Mouse (Mus musculus): ENCODE results near the gene Rab3d. TPM values are rescaled to one million over a fixed set of nuclear protein-coding genes. Genes with fewer than 3 reads are reported as not detected.

The Rab3d gene
- total RNA-seq (2014; rRNA removed; ENCODE audit: low replicate concordance) (8.9 and 11.2 TPM in 2 replicates), polyA plus RNA-seq (2015; fragmentation: Nextera tagmentation; extraction: Ambion mirVana) (7.7 and 7.9 TPM in 2 replicates)

- TF ChIP-seq CTCF (IDR thresholded peaks at IDR 0.05; ENCODE audit: low read depth) (no peak), EP300 (IDR thresholded peaks at IDR 0.05; ENCODE audit: low read depth) (no peak)
- Histone ChIP-seq H3K27me3 (ENCODE audit: control insufficient read depth, insufficient read depth, low read length) (no peaks in the 10 kb centered on the region), H3K4me2 (ENCODE audit: low read depth, low read length) (peak within 1 kb of the TSS; percentile 94), H3K27ac (ENCODE audit: low read depth) (peak within 1 kb of the TSS; percentile 19; the same call in 1 of the 2 replicates), H3K9me3 (replicated peaks; ENCODE audit: control insufficient read depth, low read length) (no peaks in the 10 kb centered on the region), H3K4me3 (ENCODE audit: low read depth, low read length) (peak within 1 kb of the TSS; percentile 63), H3K4me1 (ENCODE audit: control insufficient read depth, insufficient read depth) (no peaks in the 10 kb centered on the region), H3K9ac (replicated peaks; ENCODE audit: low read depth, low read length) (peak within 1 kb of the TSS; percentile 35), H3K36me3 (replicated peaks; ENCODE audit: control insufficient read depth, insufficient read depth, low read length) (no peaks in the 10 kb centered on the region)
- ATAC-seq (ENCODE audit: insufficient read depth, low read depth) (peak; percentile 93), DNase-seq (ENCODE audit: low spot score) (peak; percentile 96)
- WGBS = under 1% methylated on average over 35 of the region's 36 CpGs
Measured at GRCm38 (mm10) chr9:21918035-21918592, at the start of gene Rab3d. Gene Rab3d, minus strand, starts transcription at chr9:21918192.

GRCm38 (mm10) chr9:21963417-21963816 is 45.4 kb upstream of the Rab3d start, which contains the start of gene Epor:
Gene Epor, minus strand, starts transcription at chr9:21963506.
- Histone ChIP-seq H3K4me1 (ENCODE audit: control insufficient read depth, insufficient read depth) (peaks cover 25% of the 10 kb centered on the region), H3K9me3 (replicated peaks; ENCODE audit: control insufficient read depth, low read length) (no peaks in the 10 kb centered on the region), H3K27ac (ENCODE audit: low read depth) (no peak within 1 kb of the TSS), H3K4me2 (ENCODE audit: low read depth, low read length) (peak within 1 kb of the TSS; percentile 89), H3K36me3 (replicated peaks; ENCODE audit: control insufficient read depth, insufficient read depth, low read length) (no peaks in the 10 kb centered on the region), H3K4me3 (ENCODE audit: low read depth, low read length) (peak within 1 kb of the TSS; percentile 45), H3K9ac (replicated peaks; ENCODE audit: low read depth, low read length) (no peak within 1 kb of the TSS), H3K27me3 (ENCODE audit: control insufficient read depth, insufficient read depth, low read length) (peaks cover 25% of the 10 kb centered on the region)
- DNase-seq (ENCODE audit: low spot score) = peak; percentile 46
- peak; percentile 43; the same call in 1 of the 2 replicates for ATAC-seq (ENCODE audit: insufficient read depth, low read depth)
- WGBS = 7% methylated on average over 8 of the region's 8 CpGs
- TF ChIP-seq CTCF (IDR thresholded peaks at IDR 0.05; ENCODE audit: low read depth) (no peak), EP300 (IDR thresholded peaks at IDR 0.05; ENCODE audit: low read depth) (no peak)

- TF ChIP-seq EP300 (IDR thresholded peaks at IDR 0.05; ENCODE audit: low read depth) (no peak), CTCF (IDR thresholded peaks at IDR 0.05; ENCODE audit: low read depth) (no peak)
- DNase-seq (ENCODE audit: low spot score) (peak; percentile 17), ATAC-seq (ENCODE audit: insufficient read depth, low read depth) (peak; percentile 62)
- no peaks in the 10 kb centered on the region for H3K9me3 ChIP-seq (replicated peaks; ENCODE audit: control insufficient read depth, low read length)
- H3K4me1 ChIP-seq (ENCODE audit: control insufficient read depth, insufficient read depth) = peaks cover 25% of the 10 kb centered on the region
- no peak overlapping the region for H3K27ac ChIP-seq (ENCODE audit: low read depth)
- H3K27me3 ChIP-seq (ENCODE audit: control insufficient read depth, insufficient read depth, low read length) = peaks cover 25% of the 10 kb centered on the region
- H3K4me2 ChIP-seq (ENCODE audit: low read depth, low read length) = peak overlapping the region; percentile 89
- WGBS = 3% methylated on average over 34 of the region's 34 CpGs
- H3K36me3 ChIP-seq (replicated peaks; ENCODE audit: control insufficient read depth, insufficient read depth, low read length) = no peaks in the 10 kb centered on the region
- H3K4me3 ChIP-seq (ENCODE audit: low read depth, low read length) = peak overlapping the region; percentile 45
- H3K9ac ChIP-seq (replicated peaks; ENCODE audit: low read depth, low read length) = 0 out of 2 replicates have a peak overlapping the region, but pooled peaks have one; percentile 13
Measured at GRCm38 (mm10) chr9:21962416-21963059, 44.5 kb upstream of the Rab3d start.

- DNase-seq (ENCODE audit: low spot score) = no peak
Measured at GRCm38 (mm10) chr9:21962010-21962409, 44.0 kb upstream of the Rab3d start.

GRCm38 (mm10) chr9:21961366-21961980 is 43.5 kb upstream of the Rab3d start:
- Histone ChIP-seq H3K27ac (ENCODE audit: low read depth) (no peak overlapping the region), H3K9me3 (replicated peaks; ENCODE audit: control insufficient read depth, low read length) (no peaks in the 10 kb centered on the region), H3K4me1 (ENCODE audit: control insufficient read depth, insufficient read depth) (peaks cover 27% of the 10 kb centered on the region), H3K27me3 (ENCODE audit: control insufficient read depth, insufficient read depth, low read length) (peaks cover 25% of the 10 kb centered on the region), H3K4me2 (ENCODE audit: low read depth, low read length) (peak overlapping the region; percentile 89), H3K4me3 (ENCODE audit: low read depth, low read length) (peak overlapping the region; percentile 45), H3K36me3 (replicated peaks; ENCODE audit: control insufficient read depth, insufficient read depth, low read length) (no peaks in the 10 kb centered on the region), H3K9ac (replicated peaks; ENCODE audit: low read depth, low read length) (no peak overlapping the region)
- DNase-seq (ENCODE audit: low spot score) (no peak), ATAC-seq (ENCODE audit: insufficient read depth, low read depth) (no peak)
- TF ChIP-seq EP300 (IDR thresholded peaks at IDR 0.05; ENCODE audit: low read depth) (no peak), CTCF (IDR thresholded peaks at IDR 0.05; ENCODE audit: low read depth) (no peak)
- 3% methylated on average over 35 of the region's 35 CpGs for WGBS

More at GRCm38 (mm10) chr9:21962010-21962409, 44.0 kb upstream of the Rab3d start:
- Histone ChIP-seq H3K27me3 (ENCODE audit: control insufficient read depth, insufficient read depth, low read length) (peaks cover 25% of the 10 kb centered on the region), H3K9me3 (replicated peaks; ENCODE audit: control insufficient read depth, low read length) (no peaks in the 10 kb centered on the region), H3K9ac (replicated peaks; ENCODE audit: low read depth, low read length) (0 out of 2 replicates have a peak overlapping the region, but pooled peaks have one; percentile 13), H3K36me3 (replicated peaks; ENCODE audit: control insufficient read depth, insufficient read depth, low read length) (no peaks in the 10 kb centered on the region), H3K27ac (ENCODE audit: low read depth) (no peak overlapping the region), H3K4me1 (ENCODE audit: control insufficient read depth, insufficient read depth) (peaks cover 25% of the 10 kb centered on the region), H3K4me2 (ENCODE audit: low read depth, low read length) (peak overlapping the region; percentile 89), H3K4me3 (ENCODE audit: low read depth, low read length) (peak overlapping the region; percentile 45)
- WGBS = 1% methylated on average over 15 of the region's 15 CpGs
- ATAC-seq (ENCODE audit: insufficient read depth, low read depth) = peak; percentile 52; the same call in 1 of the 2 replicates
- TF ChIP-seq EP300 (IDR thresholded peaks at IDR 0.05; ENCODE audit: low read depth) = no peak
- no peak for TF ChIP-seq CTCF (IDR thresholded peaks at IDR 0.05; ENCODE audit: low read depth)
